Mouse (Mus musculus) olfactory bulb, adult 2 months (tissue): Measurements from ENCODE around the gene Osbp2. TPM values are rescaled to one million over a fixed set of nuclear protein-coding genes. Genes with fewer than 3 reads are reported as not detected.

ENCODE experiments used
- H3K27ac ChIP-seq: fragments of 200-500 bp; 2 replicates; pipeline ENCODE4 v1.5.1; 2012; ENCODE audit warnings: low read depth, low read length; ENCODE audit not compliant: insufficient read depth
- H3K4me1 ChIP-seq: fragments of 200-500 bp; 2 replicates; pipeline ENCODE4 v1.6.1; 2012; ENCODE audit warnings: low read length; ENCODE audit not compliant: control insufficient read depth, insufficient read depth
- H3K4me3 ChIP-seq: fragments of 200-500 bp; 2 replicates; pipeline ENCODE4 v1.5.1; 2012; ENCODE audit warnings: mild to moderate bottlenecking, low read depth, low read length, moderate library complexity; ENCODE audit not compliant: insufficient read depth
- CTCF ChIP-seq: fragments of 200-500 bp; IDR thresholded peaks from 2 replicates; pipeline ENCODE4 v1.5.1; 2012; ENCODE audit warnings: low read depth, mild to moderate bottlenecking, low read length, moderate library complexity; ENCODE audit not compliant: insufficient read depth
- POLR2A ChIP-seq: fragments of 200-500 bp; IDR thresholded peaks from 2 replicates; pipeline ENCODE4 v1.6.1; 2012; ENCODE audit warnings: mild to moderate bottlenecking, low read depth, low read length, moderate library complexity; ENCODE audit not compliant: insufficient read depth
- WGBS: fragments of 180-500 bp; shearing (Covaris S2); methylation state at CpG from one replicate; pipeline ENCODE4 v1.1.7; 2018; 5-methylcytosine and 5-hydroxymethylcytosine counted together
- polyA plus RNA-seq: library from polyadenylated mRNA; stranded (reverse); fragments of >200 nt; gene quantifications from 2 replicates; pipeline ENCODE4 v1.2.4, GENCODE M21; 2012; ENCODE audit warnings: low replicate concordance; ENCODE audit not compliant: missing spikeins, insufficient read depth, insufficient read length

Gene Osbp2
- polyA plus RNA-seq, 1 experiment, result not detected

GRCm38 (mm10) chr11:3808162-3808561, 55.5 kb downstream of the Osbp2 start:
- no peak for TF ChIP-seq POLR2A
- no peak; the same call in 1 of the 2 replicates for TF ChIP-seq CTCF
- 46% methylated on average over 3 of the region's 3 CpGs for WGBS
- Histone ChIP-seq H3K4me1 (no peaks in the 10 kb centered on the region; the same call in 1 of the 2 replicates), H3K4me3 (no peak overlapping the region), H3K27ac (no peak overlapping the region)

- Histone ChIP-seq H3K4me1 (no peaks in the 10 kb centered on the region; the same call in 1 of the 2 replicates), H3K27ac (no peak overlapping the region), H3K4me3 (no peak overlapping the region)
- WGBS, result 31% methylated on average over 3 of the region's 3 CpGs
- no peak for TF ChIP-seq POLR2A
- TF ChIP-seq CTCF, result no peak
Observed at GRCm38 (mm10) chr11:3805362-3805761, 58.3 kb downstream of the Osbp2 start.

GRCm38 (mm10) chr11:3804639-3805038, 59.1 kb downstream of the Osbp2 start:
- no peaks in the 10 kb centered on the region; the same call in 1 of the 2 replicates for H3K4me1 ChIP-seq
- no peak overlapping the region for H3K4me3 ChIP-seq
- 94% methylated on average over 2 of the region's 2 CpGs for WGBS
- TF ChIP-seq POLR2A (no peak), CTCF (no peak)
- H3K27ac ChIP-seq, result no peak overlapping the region

- H3K27ac ChIP-seq, result no peak overlapping the region
- WGBS, result 26% methylated on average over 1 of the region's 1 CpGs
- no peak for TF ChIP-seq POLR2A
- no peak for TF ChIP-seq CTCF
Observed at GRCm38 (mm10) chr11:3802057-3802456, 61.6 kb downstream of the Osbp2 start.

GRCm38 (mm10) chr11:3797631-3798215, 66.0 kb downstream of the Osbp2 start:
- Histone ChIP-seq H3K4me3 (no peak overlapping the region), H3K4me1 (no peaks in the 10 kb centered on the region), H3K27ac (no peak overlapping the region)
- TF ChIP-seq CTCF (no peak), POLR2A (no peak)
- WGBS, result 94% methylated on average over 6 of the region's 6 CpGs

More at GRCm38 (mm10) chr11:3802057-3802456, 61.6 kb downstream of the Osbp2 start:
- no peaks in the 10 kb centered on the region; the same call in 1 of the 2 replicates for H3K4me1 ChIP-seq
- no peak overlapping the region for H3K4me3 ChIP-seq

- Histone ChIP-seq H3K4me3 (no peak overlapping the region), H3K4me1 (no peaks in the 10 kb centered on the region)
- no peak for TF ChIP-seq POLR2A
- TF ChIP-seq CTCF, result no peak
Observed at GRCm38 (mm10) chr11:3790736-3791135, 73.0 kb downstream of the Osbp2 start.

GRCm38 (mm10) chr11:3789919-3790318, 73.8 kb downstream of the Osbp2 start:
- H3K27ac ChIP-seq, result no peak overlapping the region
- H3K4me3 ChIP-seq, result no peak overlapping the region
- no peaks in the 10 kb centered on the region for H3K4me1 ChIP-seq
- no peak for TF ChIP-seq CTCF
- no peak for TF ChIP-seq POLR2A
- 84% methylated on average over 3 of the region's 3 CpGs for WGBS

More at GRCm38 (mm10) chr11:3790736-3791135, 73.0 kb downstream of the Osbp2 start:
- H3K27ac ChIP-seq, result no peak overlapping the region

- TF ChIP-seq CTCF (no peak), POLR2A (no peak)
- Histone ChIP-seq H3K4me1 (no peaks in the 10 kb centered on the region), H3K4me3 (no peak overlapping the region), H3K27ac (no peak overlapping the region)
- WGBS, result 5% methylated on average over 6 of the region's 6 CpGs
Observed at GRCm38 (mm10) chr11:3786564-3786963, 77.1 kb downstream of the Osbp2 start.

- H3K27ac ChIP-seq, result no peak overlapping the region
- peak overlapping the region; percentile 62 for H3K4me3 ChIP-seq
- WGBS, result 42% methylated on average over 4 of the region's 4 CpGs
- peaks cover 29% of the 10 kb centered on the region for H3K4me1 ChIP-seq
- TF ChIP-seq POLR2A, result no peak
- no peak for TF ChIP-seq CTCF
Observed at GRCm38 (mm10) chr11:3775263-3775644, 88.4 kb downstream of the Osbp2 start.
